10 mouse cellular contexts compared by ENCODE assay signal in the genomic region with DNA sequence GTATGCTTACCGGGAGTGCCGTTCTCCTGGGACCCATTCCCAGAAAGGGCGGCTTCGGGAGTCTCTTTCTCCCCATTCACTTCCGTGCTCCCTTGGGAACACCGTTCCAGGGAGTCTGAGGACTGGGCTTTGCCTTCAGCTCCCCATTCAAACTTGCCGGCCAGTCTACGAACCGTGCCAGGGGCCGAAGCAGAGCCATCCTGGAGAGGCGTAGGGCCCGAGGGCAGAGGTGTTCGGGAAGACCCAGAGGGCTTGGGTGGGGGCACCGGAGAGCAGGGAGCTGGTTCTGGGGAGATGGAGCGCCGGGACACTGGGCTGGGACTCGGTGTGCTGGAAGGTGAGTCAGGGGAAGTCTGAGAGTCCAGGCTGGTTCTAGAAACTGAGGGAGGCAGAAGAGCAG. TPM values are rescaled to one million over a fixed set of nuclear protein-coding genes. Genes with fewer than 3 reads are reported as not detected.
DNase-seq lines count a peak whose midpoint lies in the region; ATAC-seq lines count a peak whose summit lies in the region.
"Had no signal": no experiment of that assay in that cellular context is flagged by ENCODE, and none has a peak within 500 bp of the region (broad histone marks: within the 10 kb centered on the region; RNA-seq: fewer than 3 reads in every experiment).

No protein-coding gene starts in this region.

- H3K27me3 ChIP-seq in heart, embryonic 11.5 days (ENCODE audit: control insufficient read depth, insufficient read depth, low read length) = peaks cover 32% of the 10 kb centered on the region
- H3K27me3 ChIP-seq in hindbrain, embryonic 12.5 days = peaks cover 70% of the 10 kb centered on the region
- peaks cover 67% of the 10 kb centered on the region for H3K27me3 ChIP-seq in midbrain, embryonic 13.5 days

- no peak for DNase-seq in heart, postnatal 10 days
- peak; percentile 31 for DNase-seq in Muller cell, postnatal 12 days (ENCODE audit: inconsistent ontology term)
- DNase-seq in left cerebral cortex, adult 9 months (ENCODE audit: low spot score in 2 of 2) = no peak
- DNase-seq in frontal cortex, postnatal 14 days (ENCODE audit: low spot score in 2 of 2) = no peak
- no peak for DNase-seq in cerebellum, adult 18-20 months

- no peaks in the 10 kb centered on the region for H3K36me3 ChIP-seq in heart, embryonic 11.5 days (ENCODE audit: control insufficient read depth, insufficient read depth, low read length)
- no peaks in the 10 kb centered on the region for H3K36me3 ChIP-seq in hindbrain, embryonic 12.5 days
- no peaks in the 10 kb centered on the region for H3K36me3 ChIP-seq in midbrain, embryonic 13.5 days

- 1% methylated on average over 17 of the region's 17 CpGs for WGBS in heart, embryonic 11.5 days (ENCODE audit: insufficient replicate concordance)
- 2% methylated on average over 17 of the region's 17 CpGs for WGBS in hindbrain, embryonic 12.5 days
- WGBS in midbrain, embryonic 13.5 days = 2% methylated on average over 17 of the region's 17 CpGs

- H3K9me3 ChIP-seq in heart, embryonic 11.5 days (replicated peaks; ENCODE audit: control insufficient read depth, low read length) = no peaks in the 10 kb centered on the region
- H3K9me3 ChIP-seq in hindbrain, embryonic 12.5 days (replicated peaks) = no peaks in the 10 kb centered on the region
- no peaks in the 10 kb centered on the region for H3K9me3 ChIP-seq in midbrain, embryonic 13.5 days

- H3K4me1 ChIP-seq in heart, embryonic 11.5 days (ENCODE audit: control insufficient read depth, insufficient read depth, low read length) = peaks cover 15% of the 10 kb centered on the region
- peaks cover 18% of the 10 kb centered on the region for H3K4me1 ChIP-seq in hindbrain, embryonic 12.5 days
- H3K4me1 ChIP-seq in midbrain, embryonic 13.5 days (replicated peaks) = peaks cover 10% of the 10 kb centered on the region

- H3K4me2 ChIP-seq in heart, embryonic 11.5 days = peak overlapping the region; percentile 83
- H3K4me2 ChIP-seq in hindbrain, embryonic 12.5 days (replicated peaks) = peak overlapping the region; percentile 58
- peak overlapping the region; percentile 62 for H3K4me2 ChIP-seq in midbrain, embryonic 13.5 days (replicated peaks)

- intact Hi-C loops in heart, postnatal 10 days (cut with DNase I) = no loop called here

- no peak for ATAC-seq in heart, embryonic 11.5 days (replicated peaks; ENCODE audit: insufficient number of reproducible peaks, low FRiP score, low TSS enrichment)
- ATAC-seq in hindbrain, embryonic 12.5 days (ENCODE audit: low FRiP score) = no peak
- ATAC-seq in midbrain, embryonic 13.5 days = no peak

- peak overlapping the region; percentile 64; the same call in 1 of the 2 replicates for H3K9ac ChIP-seq in heart, embryonic 11.5 days (ENCODE audit: low read depth, low read length)
- peak overlapping the region; percentile 59 for H3K9ac ChIP-seq in hindbrain, embryonic 12.5 days
- peak overlapping the region; percentile 63 for H3K9ac ChIP-seq in midbrain, embryonic 13.5 days (replicated peaks)

- H3K27ac ChIP-seq in heart, embryonic 11.5 days (ENCODE audit: low read depth, low read length) = no peak overlapping the region
- no peak overlapping the region for H3K27ac ChIP-seq in hindbrain, embryonic 12.5 days
- H3K27ac ChIP-seq in midbrain, embryonic 13.5 days = no peak overlapping the region

- H3K4me3 ChIP-seq in heart, embryonic 11.5 days (ENCODE audit: low read depth, low read length) = peak overlapping the region; percentile 47
- H3K4me3 ChIP-seq in hindbrain, embryonic 12.5 days = peak overlapping the region; percentile 30
- H3K4me3 ChIP-seq in midbrain, embryonic 13.5 days (replicated peaks) = peak overlapping the region; percentile 36

RNA-seq across cellular contexts. Expression of gene Arhgef15, which starts 2.9 kb away (rescaled TPM):
- 9.0 and 12.3 TPM in 2 replicates for polyA plus RNA-seq in heart, embryonic 11.5 days (2014; fragmentation: Nextera tagmentation; extraction: Ambion mirVana)
- 10 to 100 TPM; 43.2 to 49.6 TPM for total RNA-seq in heart, postnatal 10 days (2021)
- 8.5 TPM in 2 replicates for polyA plus RNA-seq in hindbrain, embryonic 12.5 days (2016; fragmentation: Nextera tagmentation; extraction: Ambion mirVana)
- polyA plus RNA-seq in midbrain, embryonic 13.5 days (2015; fragmentation: Nextera tagmentation; extraction: Ambion mirVana) = 12.1 and 13.6 TPM in 2 replicates

RNA-seq across cellular contexts. Expression of gene Slc25a35, which starts 13.5 kb away (rescaled TPM):
- 1.5 and 1.6 TPM in 2 replicates for polyA plus RNA-seq in heart, embryonic 11.5 days (2014; fragmentation: Nextera tagmentation; extraction: Ambion mirVana)
- total RNA-seq in heart, postnatal 10 days (2021) = 1 to 10 TPM; 3.4 to 4.3 TPM
- polyA plus RNA-seq in hindbrain, embryonic 12.5 days (2016; fragmentation: Nextera tagmentation; extraction: Ambion mirVana) = 2.3 TPM in 2 replicates
- 1.2 and 1.3 TPM in 2 replicates for polyA plus RNA-seq in midbrain, embryonic 13.5 days (2015; fragmentation: Nextera tagmentation; extraction: Ambion mirVana)

RNA-seq across cellular contexts. Expression of gene Rangrf, which starts 20.6 kb away (rescaled TPM):
- polyA plus RNA-seq in heart, embryonic 11.5 days (2014; fragmentation: Nextera tagmentation; extraction: Ambion mirVana) = 67.0 and 70.6 TPM in 2 replicates
- total RNA-seq in heart, postnatal 10 days (2021) = 10 to 100 TPM; 40.1 to 46.8 TPM
- 34.4 and 38.3 TPM in 2 replicates for polyA plus RNA-seq in hindbrain, embryonic 12.5 days (2016; fragmentation: Nextera tagmentation; extraction: Ambion mirVana)
- polyA plus RNA-seq in midbrain, embryonic 13.5 days (2015; fragmentation: Nextera tagmentation; extraction: Ambion mirVana) = 30.4 and 31.6 TPM in 2 replicates

RNA-seq across cellular contexts. Expression of gene Odf4, which starts 27.5 kb away (rescaled TPM):
- polyA plus RNA-seq in heart, embryonic 11.5 days (2014; fragmentation: Nextera tagmentation; extraction: Ambion mirVana) = not detected in 2 replicates
- not detected for total RNA-seq in heart, postnatal 10 days (2021)
- 0.36 TPM in 1 of 2 replicates, not detected in the other for polyA plus RNA-seq in hindbrain, embryonic 12.5 days (2016; fragmentation: Nextera tagmentation; extraction: Ambion mirVana)
- polyA plus RNA-seq in midbrain, embryonic 13.5 days (2015; fragmentation: Nextera tagmentation; extraction: Ambion mirVana) = 0.57 and 0.73 TPM in 2 replicates
- total RNA-seq: heart, postnatal 36 days; MEL had no signal

RNA-seq across cellular contexts. Expression of gene Rpl26, which starts 53.0 kb away (rescaled TPM):
- polyA plus RNA-seq in heart, embryonic 11.5 days (2014; fragmentation: Nextera tagmentation; extraction: Ambion mirVana) = 719 and 795 TPM in 2 replicates
- total RNA-seq in heart, postnatal 10 days (2021) = 100 to 1,000 TPM; 777 to 828 TPM
- 624 and 749 TPM in 2 replicates for polyA plus RNA-seq in hindbrain, embryonic 12.5 days (2016; fragmentation: Nextera tagmentation; extraction: Ambion mirVana)
- polyA plus RNA-seq in midbrain, embryonic 13.5 days (2015; fragmentation: Nextera tagmentation; extraction: Ambion mirVana) = 718 and 727 TPM in 2 replicates
